Mouse (Mus musculus) midbrain, embryonic 11.5 days (tissue): ENCODE measurements at regions not wholly inside any gene's neighbourhood (a gene's known extent, or its start where the extent isn't known, plus 50 kb on each side); places are given as distances from the start of the nearest gene placed in this dataset.

Source experiments
- ATAC-seq: fragments of 200-750 bp; cut with Nextera tagmentation; 2 replicates; pipeline ENCODE4 v1.8.0; 2017; ENCODE audit warnings: moderate TSS enrichment, moderate library complexity; ENCODE audit not compliant: low FRiP score
- DNase-seq: peaks from one replicate; pipeline ENCODE4 v3.0.0; 2015; ENCODE audit warnings: low spot score; ENCODE audit errors: missing footprints
- H3K27ac ChIP-seq: fragments of 300-500 bp; sonication (generic); 2 replicates; pipeline ENCODE4 v1.5.1; 2014; ENCODE audit warnings: low read depth, low read length
- H3K27me3 ChIP-seq: fragments of 300-500 bp; sonication (generic); 2 replicates; pipeline ENCODE4 v1.6.1; 2014; ENCODE audit warnings: mild to moderate bottlenecking, low read length, moderate library complexity, mixed read lengths; ENCODE audit not compliant: control insufficient read depth, insufficient read depth
- H3K36me3 ChIP-seq: fragments of 300-500 bp; sonication (generic); 2 replicates; pipeline ENCODE4 v1.6.1; 2014; ENCODE audit warnings: mild to moderate bottlenecking, low read length, moderate library complexity, mixed read lengths; ENCODE audit not compliant: control insufficient read depth, insufficient read depth
- H3K4me1 ChIP-seq: fragments of 300-500 bp; sonication (generic); 2 replicates; pipeline ENCODE4 v1.6.1; 2014; ENCODE audit warnings: low read length; ENCODE audit not compliant: control insufficient read depth, insufficient read depth
- H3K4me2 ChIP-seq: fragments of 300-500 bp; sonication (generic); 2 replicates; pipeline ENCODE4 v1.6.1; 2014; ENCODE audit warnings: mild to moderate bottlenecking, moderate library complexity
- H3K4me3 ChIP-seq: fragments of 300-500 bp; sonication (generic); 2 replicates; pipeline ENCODE4 v1.5.1; 2014; ENCODE audit warnings: low read depth, low read length
- H3K9ac ChIP-seq: fragments of 300-500 bp; sonication (generic); 2 replicates; pipeline ENCODE4 v1.6.1; 2014; ENCODE audit warnings: low read length
- H3K9me3 ChIP-seq: fragments of 300-500 bp; sonication (generic); 2 replicates; pipeline ENCODE4 v1.6.1; 2016; ENCODE audit warnings: low read length; ENCODE audit not compliant: control insufficient read depth
- WGBS: fragments of 180-500 bp; shearing (Covaris S2); extraction: QIAGEN DNeasy Blood & Tissue Kit; methylation state at CpG from one replicate; pipeline ENCODE4 v1.1.7; 2014; 5-methylcytosine and 5-hydroxymethylcytosine counted together

DNA sequence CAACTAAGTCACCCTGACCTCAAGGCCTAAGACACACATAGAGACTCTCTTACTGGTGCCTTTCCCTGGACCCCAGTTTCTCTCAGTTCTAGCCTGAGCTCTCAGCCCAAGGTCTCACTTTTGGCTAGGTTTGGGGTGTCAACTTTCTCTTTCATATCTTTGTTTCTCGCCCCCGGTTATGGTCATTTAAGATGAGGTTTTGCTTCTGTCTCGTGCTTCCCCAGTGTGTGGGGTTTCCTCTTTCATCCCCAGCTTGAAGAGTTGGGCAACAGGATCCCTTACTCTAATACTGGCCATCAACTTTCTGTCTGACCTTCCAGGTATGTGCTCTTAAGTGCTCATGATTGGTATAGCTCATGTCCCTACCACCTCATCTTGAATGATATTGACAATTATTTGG, 67.5 kb downstream of the Lmo4 start:
- 89% methylated on average over 3 of the region's 3 CpGs for WGBS
- Histone ChIP-seq H3K4me2 (no peak overlapping the region), H3K27me3 (no peaks in the 10 kb centered on the region)

DNA sequence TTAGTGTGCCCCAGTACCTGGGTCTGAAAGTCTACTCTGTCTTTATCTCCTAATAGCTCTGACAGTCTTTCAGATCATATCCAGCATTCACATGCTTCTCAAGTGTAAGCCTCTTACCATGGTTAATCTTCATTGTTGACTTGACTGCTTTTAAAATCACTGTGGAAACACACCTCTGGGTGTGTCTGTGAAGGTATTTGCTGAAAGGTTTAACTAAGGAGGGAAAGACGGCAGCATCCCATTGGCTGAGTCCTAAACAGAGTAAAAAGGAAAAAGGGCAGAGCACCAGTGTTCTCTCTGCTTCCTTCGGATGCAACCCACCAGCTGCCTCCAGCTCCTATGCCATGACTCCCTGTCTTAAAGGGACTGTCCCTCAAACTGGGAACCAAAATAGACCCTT, 68.6 kb downstream of the Lmo4 start:
- Histone ChIP-seq H3K9ac (no peak overlapping the region), H3K9me3 (no peaks in the 10 kb centered on the region), H3K27me3 (no peaks in the 10 kb centered on the region), H3K4me2 (no peak overlapping the region), H3K4me3 (no peak overlapping the region), H3K27ac (no peak overlapping the region), H3K4me1 (no peaks in the 10 kb centered on the region), H3K36me3 (no peaks in the 10 kb centered on the region)
- WGBS: 61% methylated on average over 2 of the region's 2 CpGs
- ATAC-seq (no peak), DNase-seq (no peak)

More for the DNA sequence above, 67.5 kb downstream of the Lmo4 start:
- no peak for DNase-seq
- Histone ChIP-seq H3K9ac (no peak overlapping the region), H3K36me3 (no peaks in the 10 kb centered on the region), H3K27ac (no peak overlapping the region), H3K4me3 (no peak overlapping the region), H3K4me1 (no peaks in the 10 kb centered on the region), H3K9me3 (no peaks in the 10 kb centered on the region)
- ATAC-seq: no peak

DNA sequence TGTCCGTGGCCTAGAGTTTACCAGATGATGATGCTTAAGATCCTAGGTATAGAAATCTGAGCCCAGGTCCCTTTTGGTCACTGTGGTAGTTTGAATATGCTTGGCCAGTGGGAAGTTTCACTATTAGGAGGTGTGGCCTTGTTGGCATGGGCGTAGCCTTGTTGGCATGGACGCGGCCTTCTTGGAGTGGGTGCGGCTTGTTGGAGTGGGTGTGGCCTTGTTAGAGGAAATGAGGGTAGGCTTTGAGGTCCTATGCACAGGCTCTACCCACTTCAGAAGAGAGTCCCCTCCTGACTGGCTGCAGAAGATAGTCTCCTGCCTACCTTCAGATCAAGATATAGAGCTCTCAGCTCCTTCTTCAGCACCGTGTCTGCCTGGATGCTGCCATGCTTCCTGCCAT, 69.4 kb downstream of the Lmo4 start:
- Histone ChIP-seq H3K9me3 (no peaks in the 10 kb centered on the region), H3K27me3 (no peaks in the 10 kb centered on the region), H3K36me3 (no peaks in the 10 kb centered on the region), H3K4me2 (no peak overlapping the region), H3K4me1 (no peaks in the 10 kb centered on the region), H3K9ac (no peak overlapping the region), H3K4me3 (no peak overlapping the region), H3K27ac (no peak overlapping the region)
- ATAC-seq (no peak), DNase-seq (no peak)
- 97% methylated on average over 6 of the region's 6 CpGs for WGBS

DNA sequence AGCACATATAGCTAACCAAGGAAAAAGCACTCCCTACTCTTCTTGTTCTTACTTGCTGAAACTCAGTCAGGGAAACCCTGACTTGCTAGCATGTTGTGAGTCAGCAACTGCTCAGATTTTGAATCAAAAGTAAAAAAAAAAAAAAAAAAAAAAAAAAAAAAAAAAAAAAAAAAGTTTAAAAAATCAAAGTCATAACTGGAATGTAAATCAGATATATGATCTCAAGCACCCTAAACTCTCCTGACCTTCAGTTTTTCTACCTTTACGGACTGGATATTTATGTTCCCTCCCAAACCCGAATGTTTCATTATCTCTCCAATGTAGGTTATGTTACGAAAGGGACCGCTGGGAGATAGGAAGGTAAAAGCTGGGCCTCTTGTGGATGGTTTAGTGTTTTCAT, 77.0 kb downstream of the Lmo4 start:
- Histone ChIP-seq H3K36me3 (no peaks in the 10 kb centered on the region), H3K4me3 (no peak overlapping the region), H3K9me3 (no peaks in the 10 kb centered on the region), H3K4me1 (no peaks in the 10 kb centered on the region), H3K27ac (no peak overlapping the region), H3K27me3 (no peaks in the 10 kb centered on the region), H3K4me2 (no peak overlapping the region), H3K9ac (no peak overlapping the region)
- ATAC-seq (no peak), DNase-seq (no peak)
- 97% methylated on average over 4 of the region's 4 CpGs for WGBS

DNA sequence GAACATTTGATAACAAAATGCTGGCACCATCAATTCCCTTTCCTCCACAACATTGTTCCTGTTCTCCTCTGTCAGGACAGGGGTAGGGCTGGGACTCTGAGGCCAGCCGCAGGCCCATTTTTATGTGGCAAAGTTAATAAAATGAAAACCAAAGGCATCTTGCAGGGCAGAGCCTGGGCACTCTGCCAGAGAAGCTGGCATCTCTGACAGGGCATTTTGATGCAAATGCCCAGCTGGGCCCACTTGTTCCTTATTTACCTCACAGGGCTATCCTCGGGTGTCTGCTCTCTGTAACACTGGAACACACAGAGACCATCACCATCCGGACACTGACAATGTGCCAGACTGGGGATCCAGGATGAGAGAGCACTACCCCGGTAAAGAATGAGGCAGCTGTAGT, 80.7 kb downstream of the Lmo4 start:
- ATAC-seq: no peak

DNA sequence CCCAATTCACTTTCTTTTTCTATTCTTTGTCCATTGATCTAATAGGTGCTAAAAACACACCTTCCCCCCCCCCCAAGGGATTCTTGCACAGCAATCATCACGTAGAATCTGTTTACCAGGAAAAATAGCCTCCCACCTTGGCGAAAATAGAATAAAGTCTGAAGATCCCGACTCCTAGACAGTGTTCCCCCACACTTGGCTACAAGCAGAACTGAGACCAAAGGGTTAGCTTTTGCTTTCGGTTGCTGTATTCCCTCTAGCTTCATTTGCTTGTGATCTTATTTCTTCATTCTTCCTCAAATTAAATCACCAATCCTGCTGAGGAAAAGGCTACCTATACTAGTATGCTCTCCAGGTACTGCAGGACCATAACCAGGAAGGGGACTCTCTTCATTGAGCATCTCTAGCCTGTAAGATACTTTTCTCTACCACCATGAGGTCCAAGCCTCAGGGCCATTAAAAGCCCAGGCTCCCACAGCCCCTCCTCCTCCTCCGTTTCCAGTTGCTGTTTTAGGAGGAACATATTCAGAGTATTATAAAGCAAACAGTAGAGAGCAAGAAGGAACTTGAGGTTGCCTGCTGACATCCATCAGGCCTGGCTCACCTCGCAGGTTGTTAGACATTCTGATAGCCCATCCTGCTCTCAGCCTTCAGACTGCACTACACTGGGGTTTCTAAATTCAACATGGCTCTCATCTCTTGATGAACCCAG, 81.5 kb downstream of the Lmo4 start:
- no peak overlapping the region for H3K4me2 ChIP-seq
- 89% methylated on average over 6 of the region's 6 CpGs for WGBS
- H3K9me3 ChIP-seq: no peaks in the 10 kb centered on the region
- H3K27ac ChIP-seq: no peak overlapping the region
- no peak overlapping the region for H3K4me3 ChIP-seq
- DNase-seq (no peak), ATAC-seq (no peak)
- H3K36me3 ChIP-seq: no peaks in the 10 kb centered on the region
- H3K9ac ChIP-seq: no peak overlapping the region
- no peaks in the 10 kb centered on the region for H3K27me3 ChIP-seq
- H3K4me1 ChIP-seq: no peaks in the 10 kb centered on the region

More for the DNA sequence above, 80.7 kb downstream of the Lmo4 start:
- no peak overlapping the region for H3K27ac ChIP-seq
- no peaks in the 10 kb centered on the region for H3K4me1 ChIP-seq
- no peak overlapping the region for H3K4me2 ChIP-seq
- H3K36me3 ChIP-seq: no peaks in the 10 kb centered on the region
- no peak overlapping the region for H3K4me3 ChIP-seq
- H3K9me3 ChIP-seq: no peaks in the 10 kb centered on the region
- DNase-seq: no peak
- 77% methylated on average over 4 of the region's 4 CpGs for WGBS
- no peak overlapping the region for H3K9ac ChIP-seq
- H3K27me3 ChIP-seq: no peaks in the 10 kb centered on the region

DNA sequence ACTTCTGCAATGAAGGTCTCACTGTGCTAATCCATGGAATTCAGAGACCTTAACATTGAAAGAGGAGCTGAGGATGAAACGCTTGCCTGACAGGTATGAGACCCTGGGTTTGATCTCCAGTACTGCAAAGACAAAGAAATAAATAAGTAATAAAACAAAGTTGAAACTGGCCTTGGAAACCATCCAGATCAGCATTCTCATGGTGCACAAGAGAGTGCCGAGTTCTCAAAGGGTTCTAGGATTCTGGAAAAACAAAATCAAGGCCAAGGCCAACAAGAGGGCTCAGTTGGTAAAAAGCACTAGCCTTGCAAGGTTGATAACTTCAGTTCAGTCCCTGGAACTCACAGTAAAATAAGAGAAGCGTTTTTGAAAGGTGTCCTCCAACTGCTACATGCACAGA, 85.9 kb downstream of the Lmo4 start:
- Histone ChIP-seq H3K4me1 (no peaks in the 10 kb centered on the region), H3K36me3 (no peaks in the 10 kb centered on the region), H3K9ac (no peak overlapping the region), H3K4me3 (no peak overlapping the region), H3K27ac (no peak overlapping the region), H3K9me3 (no peaks in the 10 kb centered on the region), H3K27me3 (no peaks in the 10 kb centered on the region), H3K4me2 (no peak overlapping the region)
- no peak for DNase-seq
- no peak for ATAC-seq
- WGBS: 78% methylated on average over 3 of the region's 3 CpGs

DNA sequence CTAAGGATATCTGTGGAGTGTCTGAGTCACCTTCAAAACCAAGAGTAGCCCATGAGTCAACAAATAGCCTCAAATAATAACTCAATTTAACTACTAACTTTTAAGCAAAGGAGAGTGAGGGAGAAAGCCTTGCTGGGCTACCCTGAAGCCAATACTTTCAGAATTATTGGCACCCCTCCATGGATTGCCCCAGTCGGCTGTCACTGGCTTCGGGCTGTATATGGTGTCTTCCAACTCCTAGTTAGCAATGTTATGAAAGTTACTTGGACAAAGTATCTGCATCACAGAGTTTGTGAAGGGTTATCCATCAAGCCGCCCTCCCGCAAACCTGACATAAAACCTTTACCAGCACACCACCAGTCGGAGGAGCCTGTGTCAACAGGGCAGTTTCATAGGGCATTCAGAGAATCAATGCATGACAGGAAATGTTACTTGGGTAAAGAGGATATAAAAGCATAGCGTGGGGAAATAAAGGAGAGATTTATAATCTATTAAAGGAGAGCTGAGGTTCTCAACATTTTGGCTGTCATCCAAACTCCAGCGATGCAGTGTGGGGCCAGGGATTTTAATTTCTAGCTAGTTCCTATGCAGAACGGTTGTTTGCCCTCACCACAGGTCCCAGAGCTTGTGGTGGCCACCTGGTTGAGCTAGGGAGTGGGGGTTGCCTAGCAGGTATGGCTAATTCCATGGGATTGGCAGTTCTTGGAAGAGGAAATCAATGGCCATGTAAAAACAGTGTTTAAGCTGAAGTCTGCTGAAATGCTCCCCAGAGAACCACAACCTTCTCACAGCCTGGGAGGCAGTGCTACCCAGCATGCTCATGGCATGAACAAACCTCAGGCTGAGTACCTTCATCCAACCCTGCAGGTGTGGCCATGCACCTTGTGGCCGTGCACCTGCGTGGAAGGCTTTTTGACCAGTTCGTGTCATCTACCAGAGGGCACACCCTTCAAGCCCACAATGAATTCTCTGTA, 91.1 kb downstream of the Lmo4 start:
- H3K4me3 ChIP-seq: no peak overlapping the region
- H3K4me1 ChIP-seq: no peaks in the 10 kb centered on the region
- no peak overlapping the region for H3K27ac ChIP-seq
- H3K36me3 ChIP-seq: no peaks in the 10 kb centered on the region
- no peaks in the 10 kb centered on the region for H3K9me3 ChIP-seq
- DNase-seq (no peak), ATAC-seq (no peak)
- H3K9ac ChIP-seq: no peak overlapping the region
- 88% methylated on average over 11 of the region's 11 CpGs for WGBS
- H3K27me3 ChIP-seq: no peaks in the 10 kb centered on the region
- H3K4me2 ChIP-seq: no peak overlapping the region

DNA sequence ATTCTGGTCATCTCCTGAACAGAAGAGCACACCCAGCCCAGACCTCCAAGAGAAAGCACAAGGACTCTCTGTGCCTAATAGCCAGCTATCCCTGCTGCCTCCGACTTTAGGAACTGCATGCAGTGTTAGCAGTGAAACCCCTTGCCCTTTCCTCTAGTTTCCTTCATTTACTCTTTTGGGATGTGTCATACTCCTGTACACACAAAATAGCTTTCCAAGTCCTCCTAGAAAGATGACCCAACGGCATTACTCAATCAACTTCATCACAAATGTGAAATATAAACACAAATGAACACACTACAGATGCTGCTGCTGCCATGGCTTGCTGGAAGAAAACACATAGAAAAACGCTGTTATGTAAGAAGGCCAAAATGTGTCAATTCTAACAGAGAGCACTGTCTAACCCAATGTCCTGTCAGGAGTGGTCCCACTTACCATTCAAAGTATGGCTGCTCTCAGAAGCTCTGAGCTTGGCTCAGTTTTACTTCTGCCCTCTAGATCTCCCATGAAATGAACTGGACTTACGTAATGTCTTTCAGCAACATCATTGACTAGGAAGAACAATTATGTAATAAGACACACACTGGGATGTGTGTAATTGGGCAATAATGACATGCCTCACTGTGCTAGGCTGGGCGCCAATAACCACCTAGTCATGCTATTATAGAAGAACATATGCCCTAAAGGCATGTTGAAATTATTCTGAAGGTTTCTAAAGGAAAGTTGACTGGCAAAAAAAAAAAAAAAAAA, 94.5 kb downstream of the Lmo4 start:
- 86% methylated on average over 5 of the region's 5 CpGs for WGBS
- ATAC-seq (no peak), DNase-seq (peak; percentile 59)
- H3K4me1 ChIP-seq: no peaks in the 10 kb centered on the region
- no peaks in the 10 kb centered on the region for H3K36me3 ChIP-seq
- no peak overlapping the region for H3K4me3 ChIP-seq
- H3K9ac ChIP-seq: no peak overlapping the region
- H3K27ac ChIP-seq: no peak overlapping the region
- H3K4me2 ChIP-seq: no peak overlapping the region
- H3K27me3 ChIP-seq: no peaks in the 10 kb centered on the region
- no peaks in the 10 kb centered on the region for H3K9me3 ChIP-seq
